Mouse (Mus musculus) kidney, embryonic 15.5 days (tissue): ENCODE results near the gene Suclg2. TPM values are rescaled to one million over a fixed set of nuclear protein-coding genes. Genes with fewer than 3 reads are reported as not detected.
"Not testable (repeated sequence)": the region's sequence is repeated elsewhere in the genome, so short reads cannot be mapped to it uniquely, and the experiment has no call there.

Experiments
- ATAC-seq: fragments of 200-750 bp; cut with Nextera tagmentation; replicated peaks from 2 replicates; pipeline ENCODE4 v1.8.0; 2017; ENCODE audit warnings: moderate TSS enrichment; ENCODE audit not compliant: low FRiP score
- H3K27ac ChIP-seq: fragments of 300-500 bp; sonication (generic); 2 replicates; pipeline ENCODE4 v1.5.1; 2015; ENCODE audit warnings: mild to moderate bottlenecking, inconsistent platforms
- H3K27me3 ChIP-seq: fragments of 300-500 bp; sonication (generic); 2 replicates; pipeline ENCODE4 v1.6.1; 2015; ENCODE audit warnings: inconsistent platforms
- H3K36me3 ChIP-seq: fragments of 300-500 bp; sonication (generic); 2 replicates; pipeline ENCODE4 v1.6.1; 2015; ENCODE audit warnings: inconsistent platforms
- H3K4me1 ChIP-seq: fragments of 300-500 bp; sonication (generic); 2 replicates; pipeline ENCODE4 v1.6.1; 2015; ENCODE audit warnings: inconsistent platforms
- H3K4me2 ChIP-seq: fragments of 300-500 bp; sonication (generic); 2 replicates; pipeline ENCODE4 v1.6.1; 2015; ENCODE audit warnings: moderate library complexity, mild to moderate bottlenecking, inconsistent platforms
- H3K4me3 ChIP-seq: fragments of 300-500 bp; sonication (generic); replicated peaks from 2 replicates; pipeline ENCODE4 v1.5.1; 2015; ENCODE audit warnings: mild to moderate bottlenecking, inconsistent platforms
- H3K9ac ChIP-seq: fragments of 300-500 bp; sonication (generic); 2 replicates; pipeline ENCODE4 v1.6.1; 2015; ENCODE audit warnings: mild to moderate bottlenecking, inconsistent platforms
- H3K9me3 ChIP-seq: fragments of 300-500 bp; sonication (generic); replicated peaks from 2 replicates; pipeline ENCODE4 v1.6.1; 2016; ENCODE audit warnings: inconsistent platforms
- WGBS: fragments of 180-500 bp; shearing (Covaris S2); methylation state at CpG from one replicate; pipeline ENCODE4 v1.1.7; 2015; ENCODE audit warnings: mixed read lengths; 5-methylcytosine and 5-hydroxymethylcytosine counted together
- polyA plus RNA-seq: library from polyadenylated mRNA; unstranded; fragments of >200 nt; fragmentation: Nextera tagmentation; extraction: Ambion mirVana; gene quantifications from 2 replicates; pipeline ENCODE4 v1.2.1, GENCODE M21; 2015

The Suclg2 gene
- polyA plus RNA-seq, 1 experiment from 2014 or later, result 113 TPM

GRCm38 (mm10) chr6:95613228-95613627 lies 105.4 kb downstream of the Suclg2 start:
- Histone ChIP-seq H3K4me3 (no peak overlapping the region), H3K36me3 (no peaks in the 10 kb centered on the region), H3K9ac (no peak overlapping the region), H3K27ac (no peak overlapping the region), H3K27me3 (no peaks in the 10 kb centered on the region), H3K4me1 (no peaks in the 10 kb centered on the region), H3K4me2 (no peak overlapping the region), H3K9me3 (no peaks in the 10 kb centered on the region)
- 60% methylated on average over 3 of the region's 3 CpGs for WGBS
- ATAC-seq, result no peak

- Histone ChIP-seq H3K36me3 (no peaks in the 10 kb centered on the region), H3K9ac (no peak overlapping the region), H3K4me3 (no peak overlapping the region), H3K27ac (no peak overlapping the region), H3K4me2 (no peak overlapping the region), H3K4me1 (no peaks in the 10 kb centered on the region), H3K9me3 (no peaks in the 10 kb centered on the region), H3K27me3 (no peaks in the 10 kb centered on the region)
- ATAC-seq, result no peak
- 83% methylated on average over 3 of the region's 3 CpGs for WGBS
Measured at GRCm38 (mm10) chr6:95612412-95613022, 106.1 kb downstream of the Suclg2 start.

GRCm38 (mm10) chr6:95611059-95611458 lies 107.5 kb downstream of the Suclg2 start:
- no peak for ATAC-seq
- H3K9me3 ChIP-seq, result no peaks in the 10 kb centered on the region
- 79% methylated on average over 3 of the region's 3 CpGs for WGBS
- H3K36me3 ChIP-seq, result peaks cover 4% of the 10 kb centered on the region; the same call in 1 of the 2 replicates
- no peak overlapping the region for H3K27ac ChIP-seq
- no peaks in the 10 kb centered on the region for H3K4me1 ChIP-seq
- H3K27me3 ChIP-seq, result no peaks in the 10 kb centered on the region
- H3K4me2 ChIP-seq, result no peak overlapping the region
- H3K4me3 ChIP-seq, result no peak overlapping the region
- no peak overlapping the region for H3K9ac ChIP-seq

GRCm38 (mm10) chr6:95608123-95608522 lies 110.5 kb downstream of the Suclg2 start:
- Histone ChIP-seq H3K4me2 (no peak overlapping the region), H3K36me3 (peaks cover 5% of the 10 kb centered on the region; the same call in 1 of the 2 replicates), H3K4me1 (no peaks in the 10 kb centered on the region), H3K27me3 (no peaks in the 10 kb centered on the region), H3K4me3 (no peak overlapping the region), H3K9ac (no peak overlapping the region), H3K27ac (no peak overlapping the region), H3K9me3 (no peaks in the 10 kb centered on the region)
- WGBS, result 81% methylated on average over 3 of the region's 3 CpGs
- ATAC-seq, result no peak

- not testable (repeated sequence) for H3K4me3 ChIP-seq, ATAC-seq, H3K9ac ChIP-seq, H3K27me3 ChIP-seq, H3K4me2 ChIP-seq, H3K27ac ChIP-seq, H3K36me3 ChIP-seq, H3K9me3 ChIP-seq
- 93% methylated on average over 8 of the region's 8 CpGs for WGBS
- peaks cover 15% of the 10 kb centered on the region for H3K4me1 ChIP-seq
Measured at GRCm38 (mm10) chr6:95600731-95601130, 117.9 kb downstream of the Suclg2 start.

- Histone ChIP-seq H3K27me3 (no peaks in the 10 kb centered on the region), H3K36me3 (peaks cover 14% of the 10 kb centered on the region), H3K4me1 (peaks cover 31% of the 10 kb centered on the region), H3K9me3 (no peaks in the 10 kb centered on the region), H3K27ac (peak overlapping the region; percentile 65), H3K4me2 (peak overlapping the region; percentile 14; the same call in 1 of the 2 replicates), H3K4me3 (no peak overlapping the region), H3K9ac (no peak overlapping the region)
- 43% methylated on average over 15 of the region's 15 CpGs for WGBS
- ATAC-seq, result peak; percentile 87
Measured at GRCm38 (mm10) chr6:95596766-95597750, 121.5 kb downstream of the Suclg2 start.

- 84% methylated on average over 2 of the region's 2 CpGs for WGBS
- no peaks in the 10 kb centered on the region for H3K9me3 ChIP-seq
- H3K4me2 ChIP-seq, result no peak overlapping the region
Measured at GRCm38 (mm10) chr6:95595852-95596251, 122.7 kb downstream of the Suclg2 start.

GRCm38 (mm10) chr6:95594239-95594638 lies 124.4 kb downstream of the Suclg2 start:
- Histone ChIP-seq H3K9ac (no peak overlapping the region), H3K9me3 (no peaks in the 10 kb centered on the region), H3K4me1 (peaks cover 31% of the 10 kb centered on the region), H3K4me2 (no peak overlapping the region), H3K27me3 (no peaks in the 10 kb centered on the region), H3K27ac (no peak overlapping the region), H3K4me3 (no peak overlapping the region), H3K36me3 (peaks cover 18% of the 10 kb centered on the region)
- 60% methylated on average over 4 of the region's 4 CpGs for WGBS
- no peak for ATAC-seq

More at GRCm38 (mm10) chr6:95595852-95596251, 122.7 kb downstream of the Suclg2 start:
- no peaks in the 10 kb centered on the region for H3K27me3 ChIP-seq
- H3K4me3 ChIP-seq, result no peak overlapping the region
- H3K9ac ChIP-seq, result no peak overlapping the region
- H3K4me1 ChIP-seq, result peaks cover 31% of the 10 kb centered on the region
- H3K27ac ChIP-seq, result no peak overlapping the region
- ATAC-seq, result no peak
- peaks cover 18% of the 10 kb centered on the region for H3K36me3 ChIP-seq

- Histone ChIP-seq H3K9ac (no peak overlapping the region), H3K4me3 (no peak overlapping the region), H3K27ac (peak overlapping the region; percentile 9; the same call in 1 of the 2 replicates), H3K36me3 (peaks cover 18% of the 10 kb centered on the region), H3K27me3 (no peaks in the 10 kb centered on the region), H3K4me2 (no peak overlapping the region), H3K9me3 (no peaks in the 10 kb centered on the region), H3K4me1 (peaks cover 28% of the 10 kb centered on the region)
- 70% methylated on average over 6 of the region's 6 CpGs for WGBS
- peak; percentile 61; the same call in 1 of the 2 replicates for ATAC-seq
Measured at GRCm38 (mm10) chr6:95592396-95592795, 126.2 kb downstream of the Suclg2 start.

- no peaks in the 10 kb centered on the region for H3K9me3 ChIP-seq
- 57% methylated on average over 4 of the region's 4 CpGs for WGBS
Measured at GRCm38 (mm10) chr6:95590463-95590862, 128.1 kb downstream of the Suclg2 start.

GRCm38 (mm10) chr6:95587108-95587796 lies 131.3 kb downstream of the Suclg2 start:
- Histone ChIP-seq H3K4me1 (no peaks in the 10 kb centered on the region), H3K27ac (no peak overlapping the region), H3K4me2 (no peak overlapping the region), H3K9me3 (peaks cover 4% of the 10 kb centered on the region; the same call in 1 of the 2 replicates), H3K27me3 (no peaks in the 10 kb centered on the region), H3K9ac (no peak overlapping the region), H3K36me3 (peaks cover 28% of the 10 kb centered on the region), H3K4me3 (no peak overlapping the region)
- ATAC-seq, result no peak
- 79% methylated on average over 6 of the region's 6 CpGs for WGBS

More at GRCm38 (mm10) chr6:95590463-95590862, 128.1 kb downstream of the Suclg2 start:
- H3K4me1 ChIP-seq, result peaks cover 16% of the 10 kb centered on the region
- no peak overlapping the region for H3K27ac ChIP-seq
- H3K4me3 ChIP-seq, result no peak overlapping the region
- H3K36me3 ChIP-seq, result peaks cover 23% of the 10 kb centered on the region
- no peak overlapping the region for H3K4me2 ChIP-seq
- no peak for ATAC-seq
- H3K9ac ChIP-seq, result no peak overlapping the region
- no peaks in the 10 kb centered on the region for H3K27me3 ChIP-seq
